ENCODE assay signal across 20 mouse cellular contexts in genomic region chr8:11457278-11457677, GRCm38 (mm10). TPM values are rescaled to one million over a fixed set of nuclear protein-coding genes. Genes with fewer than 3 reads are reported as not detected.
DNase-seq lines count a peak whose midpoint lies in the region; ATAC-seq lines count a peak whose summit lies in the region.
"Had no signal": no experiment of that assay in that cellular context is flagged by ENCODE, and none has a peak within 500 bp of the region (broad histone marks: within the 10 kb centered on the region; RNA-seq: fewer than 3 reads in every experiment).

No protein-coding gene starts in this region.

- peaks cover 50% of the 10 kb centered on the region for H3K4me1 ChIP-seq in heart, embryonic 13.5 days
- peaks cover 22% of the 10 kb centered on the region for H3K4me1 ChIP-seq in kidney, embryonic 14.5 days (ENCODE audit: control insufficient read depth, insufficient read depth, low read length)
- H3K4me1 ChIP-seq in lung, embryonic 15.5 days, result peaks cover 33% of the 10 kb centered on the region
- peaks cover 25% of the 10 kb centered on the region for H3K4me1 ChIP-seq in forebrain, embryonic 12.5 days

- ATAC-seq in heart, embryonic 13.5 days (ENCODE audit: extremely low read depth, insufficient number of reproducible peaks, low FRiP score, low TSS enrichment), result no peak
- no peak for ATAC-seq in kidney, embryonic 14.5 days (ENCODE audit: low FRiP score, low TSS enrichment)
- no peak for ATAC-seq in lung, embryonic 15.5 days (ENCODE audit: borderline replicate concordance, extremely low read depth, low FRiP score, low TSS enrichment)
- no peak for ATAC-seq in forebrain, embryonic 12.5 days (ENCODE audit: low FRiP score)

- peaks cover 15% of the 10 kb centered on the region for H3K36me3 ChIP-seq in heart, embryonic 13.5 days
- H3K36me3 ChIP-seq in kidney, embryonic 14.5 days (ENCODE audit: control insufficient read depth, insufficient read depth, low read length), result no peaks in the 10 kb centered on the region
- H3K36me3 ChIP-seq in lung, embryonic 15.5 days, result no peaks in the 10 kb centered on the region
- no peaks in the 10 kb centered on the region for H3K36me3 ChIP-seq in forebrain, embryonic 12.5 days (replicated peaks)
- H3K36me3 ChIP-seq: embryonic facial prominence, embryonic 13.5 days; limb, embryonic 12.5 days; midbrain, embryonic 12.5 days; neural tube, embryonic 13.5 days had no signal

- H3K27me3 ChIP-seq in heart, embryonic 13.5 days (replicated peaks), result no peaks in the 10 kb centered on the region
- H3K27me3 ChIP-seq in kidney, embryonic 14.5 days (ENCODE audit: control insufficient read depth, insufficient read depth, low read length), result no peaks in the 10 kb centered on the region
- H3K27me3 ChIP-seq in lung, embryonic 15.5 days, result no peaks in the 10 kb centered on the region
- H3K27me3 ChIP-seq in forebrain, embryonic 12.5 days, result no peaks in the 10 kb centered on the region
- H3K27me3 ChIP-seq: embryonic facial prominence, embryonic 13.5 days; neural tube, embryonic 13.5 days had no signal

- DNase-seq in heart, adult 18-20 months, result no peak
- DNase-seq in kidney, postnatal 4 days, result no peak
- no peak for DNase-seq in lung, postnatal 10 days
- DNase-seq in adipocyte (ENCODE audit: low spot score), result peak; percentile 41
- DNase-seq: B cell, adult 2 months; cerebellum, adult 9-11 months; forebrain, postnatal 0 days; kidney, adult 18-20 months; layer of hippocampus, adult 9-11 months; right cerebral cortex, postnatal 25 days; thymus, postnatal 14 days had no signal

- WGBS in heart, embryonic 13.5 days, result 51% methylated on average over 3 of the region's 3 CpGs
- 67% methylated on average over 3 of the region's 3 CpGs for WGBS in kidney, embryonic 14.5 days
- WGBS in lung, embryonic 15.5 days, result 57% methylated on average over 3 of the region's 3 CpGs
- WGBS in forebrain, embryonic 12.5 days, result 79% methylated on average over 3 of the region's 3 CpGs

- no peaks in the 10 kb centered on the region for H3K9me3 ChIP-seq in heart, embryonic 13.5 days
- no peaks in the 10 kb centered on the region for H3K9me3 ChIP-seq in kidney, embryonic 14.5 days (ENCODE audit: control insufficient read depth, low read length)
- H3K9me3 ChIP-seq in lung, embryonic 15.5 days, result no peaks in the 10 kb centered on the region
- no peaks in the 10 kb centered on the region for H3K9me3 ChIP-seq in forebrain, embryonic 12.5 days
- H3K9me3 ChIP-seq: embryonic facial prominence, embryonic 13.5 days; limb, embryonic 12.5 days; neural tube, embryonic 13.5 days had no signal

- peak overlapping the region; percentile 55 for H3K27ac ChIP-seq in heart, embryonic 13.5 days (replicated peaks)
- peak overlapping the region; percentile 84; the same call in 1 of the 2 replicates for H3K27ac ChIP-seq in kidney, embryonic 14.5 days (ENCODE audit: low read depth, low read length)
- H3K27ac ChIP-seq in lung, embryonic 15.5 days, result peak overlapping the region; percentile 50; the same call in 1 of the 2 replicates
- H3K27ac ChIP-seq in forebrain, embryonic 12.5 days, result no peak overlapping the region
- H3K27ac ChIP-seq: embryonic facial prominence, embryonic 13.5 days; hindbrain, embryonic 14.5 days; limb, embryonic 12.5 days; midbrain, embryonic 12.5 days; neural tube, embryonic 13.5 days had no signal

- no peak overlapping the region for H3K4me2 ChIP-seq in heart, embryonic 13.5 days
- no peak overlapping the region for H3K4me2 ChIP-seq in kidney, embryonic 14.5 days (replicated peaks; ENCODE audit: low read depth, low read length)
- H3K4me2 ChIP-seq in lung, embryonic 15.5 days, result no peak overlapping the region
- no peak overlapping the region for H3K4me2 ChIP-seq in forebrain, embryonic 12.5 days
- H3K4me2 ChIP-seq: embryonic facial prominence, embryonic 13.5 days; hindbrain, embryonic 14.5 days; limb, embryonic 12.5 days; midbrain, embryonic 12.5 days; neural tube, embryonic 13.5 days had no signal

- H3K9ac ChIP-seq in heart, embryonic 13.5 days, result 0 out of 2 replicates have a peak overlapping the region, but pooled peaks have one; percentile 8
- H3K9ac ChIP-seq in kidney, embryonic 14.5 days (ENCODE audit: low read depth, low read length), result no peak overlapping the region
- no peak overlapping the region for H3K9ac ChIP-seq in lung, embryonic 15.5 days
- no peak overlapping the region for H3K9ac ChIP-seq in forebrain, embryonic 12.5 days
- H3K9ac ChIP-seq: embryonic facial prominence, embryonic 13.5 days; forebrain, postnatal 0 days; hindbrain, embryonic 14.5 days; limb, embryonic 12.5 days; midbrain, embryonic 12.5 days; neural tube, embryonic 13.5 days had no signal

- no peak overlapping the region for H3K4me3 ChIP-seq in heart, embryonic 13.5 days
- H3K4me3 ChIP-seq in kidney, embryonic 14.5 days (ENCODE audit: low read length), result no peak overlapping the region
- H3K4me3 ChIP-seq in lung, embryonic 15.5 days, result no peak overlapping the region
- H3K4me3 ChIP-seq in forebrain, embryonic 12.5 days (replicated peaks), result no peak overlapping the region
- H3K4me3 ChIP-seq: embryonic facial prominence, embryonic 13.5 days; limb, embryonic 12.5 days; midbrain, embryonic 12.5 days; neural tube, embryonic 13.5 days had no signal

RNA-seq across cellular contexts. Expression of gene Rab20, which starts 21.2 kb away (rescaled TPM):
- polyA plus RNA-seq in heart, embryonic 13.5 days (2015; fragmentation: Nextera tagmentation; extraction: Ambion mirVana), result 28.1 and 30.1 TPM in 2 replicates
- total RNA-seq in heart, adult 18-20 months (2021), result 10 to 100 TPM; 17.4 to 20.5 TPM
- polyA plus RNA-seq in kidney, embryonic 14.5 days (2014; fragmentation: Nextera tagmentation; extraction: Ambion mirVana), result 19.5 TPM in 2 replicates
- polyA plus RNA-seq in lung, embryonic 15.5 days (2015; fragmentation: Nextera tagmentation; extraction: Ambion mirVana), result 13.2 and 14.7 TPM in 2 replicates
- 0.36 and 0.74 TPM in 2 replicates for polyA plus RNA-seq in forebrain, embryonic 12.5 days (2016; fragmentation: Nextera tagmentation; extraction: Ambion mirVana)

RNA-seq across cellular contexts. Expression of gene Naxd, which starts 40.0 kb away (rescaled TPM):
- 73.5 and 77.8 TPM in 2 replicates for polyA plus RNA-seq in heart, embryonic 13.5 days (2015; fragmentation: Nextera tagmentation; extraction: Ambion mirVana)
- 10 to 100 TPM; 30.1 to 34.4 TPM for total RNA-seq in heart, adult 18-20 months (2021)
- polyA plus RNA-seq in kidney, embryonic 14.5 days (2014; fragmentation: Nextera tagmentation; extraction: Ambion mirVana), result 116 TPM in 2 replicates
- 141 and 157 TPM in 2 replicates for polyA plus RNA-seq in lung, embryonic 15.5 days (2015; fragmentation: Nextera tagmentation; extraction: Ambion mirVana)
- polyA plus RNA-seq in forebrain, embryonic 12.5 days (2016; fragmentation: Nextera tagmentation; extraction: Ambion mirVana), result 119 and 127 TPM in 2 replicates
